Mouse (Mus musculus) left cerebral cortex, postnatal 4 days (tissue): ENCODE results near the gene Gzmg. TPM values are rescaled to one million over a fixed set of nuclear protein-coding genes. Genes with fewer than 3 reads are reported as not detected.
"Not testable (repeated sequence)": the region's sequence is repeated elsewhere in the genome, so short reads cannot be mapped to it uniquely, and the experiment has no call there.

Source experiments
- DNase-seq: peaks from one replicate; pipeline ENCODE4 v3.0.0-alpha.2; 2022
- intact Hi-C: fragments of 180-260 bp; cut with DNase I; formaldehyde crosslinking; loops from one replicate; pipeline ENCODE4 v1.15.1; 2025
- total RNA-seq, 2 experiments: library from RNA; stranded (reverse); gene quantifications; 2 replicates each; pipeline ENCODE4 v1.2.3; 2021

The Gzmg gene
- total RNA-seq, result not detected

GRCm38 (mm10) chr14:56159479-56159878, at the start of gene Gzmg:
TSS of gene Gzmg (minus strand) at chr14:56159579.
- DNase-seq, intact Hi-C loops: not testable (repeated sequence)

- intact Hi-C loops, result no loop called here
- no peak for DNase-seq
These were observed 46.2 kb upstream of the Gzmg start for GRCm38 (mm10) chr14:56205613-56206012.

GRCm38 (mm10) chr14:56205021-56205420, 45.6 kb upstream of the Gzmg start:
- peak; percentile 52 for DNase-seq
- intact Hi-C loops, result not testable (repeated sequence)

- peak; percentile 70 for DNase-seq
- intact Hi-C loops, result no loop called here
These were observed 44.6 kb upstream of the Gzmg start for GRCm38 (mm10) chr14:56203975-56204374.

- intact Hi-C loops, result no loop called here
- DNase-seq, result peak; percentile 6
These were observed 27.6 kb upstream of the Gzmg start for GRCm38 (mm10) chr14:56186946-56187345.

- no peak for DNase-seq
- intact Hi-C loops, result no loop called here
These were observed 27.1 kb upstream of the Gzmg start for GRCm38 (mm10) chr14:56186521-56186920.

- intact Hi-C loops, result not testable (repeated sequence)
- peak; percentile 57 for DNase-seq
These were observed 18.3 kb upstream of the Gzmg start for GRCm38 (mm10) chr14:56177651-56178050.

- intact Hi-C loops, result no loop called here
- no peak for DNase-seq
These were observed 15.1 kb upstream of the Gzmg start, which contains the start of gene Gzmn for GRCm38 (mm10) chr14:56174499-56174898. TSS of gene Gzmn (minus strand) at chr14:56174599.

- intact Hi-C loops, result no loop called here
- no peak for DNase-seq
These were observed 14.0 kb upstream of the Gzmg start for GRCm38 (mm10) chr14:56173396-56173795.

- intact Hi-C loops, result no loop called here
These were observed 13.4 kb upstream of the Gzmg start for GRCm38 (mm10) chr14:56172744-56173143.

GRCm38 (mm10) chr14:56168009-56168408, 8.6 kb upstream of the Gzmg start:
- no peak for DNase-seq
- intact Hi-C loops, result no loop called here

More at GRCm38 (mm10) chr14:56172744-56173143, 13.4 kb upstream of the Gzmg start:
- no peak for DNase-seq

GRCm38 (mm10) chr14:56162109-56162508, 2.7 kb upstream of the Gzmg start:
- intact Hi-C loops, result no loop called here
- no peak for DNase-seq

- intact Hi-C loops, result no loop called here
- no peak for DNase-seq
These were observed 4.0 kb downstream of the Gzmg start for GRCm38 (mm10) chr14:56155340-56155739.

- DNase-seq, intact Hi-C loops: not testable (repeated sequence)
These were observed 25.7 kb downstream of the Gzmg start for GRCm38 (mm10) chr14:56133675-56134074.

GRCm38 (mm10) chr14:56132508-56132907, 26.9 kb downstream of the Gzmg start, which contains the start of gene Gzmd:
TSS of gene Gzmd (minus strand) at chr14:56132608.
- intact Hi-C loops, DNase-seq: not testable (repeated sequence)

- DNase-seq, result no peak
- intact Hi-C loops, result no loop called here
These were observed 31.0 kb downstream of the Gzmg start for GRCm38 (mm10) chr14:56128341-56128740.

- intact Hi-C loops, result no loop called here
- DNase-seq, result no peak
These were observed 35.9 kb downstream of the Gzmg start for GRCm38 (mm10) chr14:56123516-56123915.

GRCm38 (mm10) chr14:56120525-56120924, 38.9 kb downstream of the Gzmg start, which contains the start of gene Gzme:
TSS of gene Gzme (minus strand) at chr14:56120625.
- no peak for DNase-seq
- intact Hi-C loops, result no loop called here

GRCm38 (mm10) chr14:56115531-56116310, 43.7 kb downstream of the Gzmg start:
- DNase-seq, intact Hi-C loops: not testable (repeated sequence)
